Comparison of ENCODE assay signal across 17 mouse cellular contexts in genomic region chr3:124548898-124549297, GRCm38 (mm10). TPM values are rescaled to one million over a fixed set of nuclear protein-coding genes. Genes with fewer than 3 reads are reported as not detected.
A peak's percentile ranks its signal among the peaks of the same experiment; 100 is the strongest.
DNase-seq lines count a peak whose midpoint lies in the region; ATAC-seq and TF ChIP-seq lines count a peak whose summit lies in the region.
"Had no signal": no experiment of that assay in that cellular context is flagged by ENCODE, and none has a peak within 500 bp of the region (broad histone marks: within the 10 kb centered on the region; RNA-seq: fewer than 3 reads in every experiment).

No protein-coding gene starts in this region.

- H3K4me2 ChIP-seq in hindbrain, embryonic 15.5 days, result no peak overlapping the region
- no peak overlapping the region for H3K4me2 ChIP-seq in lung, embryonic 14.5 days
- peak overlapping the region; percentile 33 for H3K4me2 ChIP-seq in neural tube, embryonic 15.5 days
- H3K4me2 ChIP-seq: intestine, embryonic 15.5 days; limb, embryonic 15.5 days; midbrain, embryonic 11.5 days had no signal

- intact Hi-C loops in gastrocnemius, postnatal 14 days (cut with DNase I; ENCODE audit: low total_unique reads), result no loop called here

- H3K4me3 ChIP-seq in hindbrain, embryonic 15.5 days, result no peak overlapping the region
- no peak overlapping the region for H3K4me3 ChIP-seq in hindbrain, embryonic 10.5 days
- H3K4me3 ChIP-seq in lung, embryonic 14.5 days (ENCODE audit: low read depth, low read length), result no peak overlapping the region
- H3K4me3 ChIP-seq in neural tube, embryonic 15.5 days (replicated peaks), result no peak overlapping the region
- H3K4me3 ChIP-seq: intestine, embryonic 15.5 days; limb, embryonic 15.5 days had no signal

- ATAC-seq in hindbrain, embryonic 15.5 days (ENCODE audit: low FRiP score, low read depth), result 0 out of 2 replicates have a peak, but pooled peaks have one; percentile 19
- ATAC-seq in lung, embryonic 14.5 days (ENCODE audit: insufficient read depth), result no peak
- peak; percentile 74; the same call in 1 of the 2 replicates for ATAC-seq in neural tube, embryonic 15.5 days (ENCODE audit: low FRiP score)
- ATAC-seq: intestine, embryonic 15.5 days had no signal

- H3K27me3 ChIP-seq in hindbrain, embryonic 15.5 days, result no peaks in the 10 kb centered on the region
- no peaks in the 10 kb centered on the region for H3K27me3 ChIP-seq in hindbrain, embryonic 10.5 days (ENCODE audit: insufficient read depth, poor library complexity, severe bottlenecking)
- H3K27me3 ChIP-seq in lung, embryonic 14.5 days (ENCODE audit: insufficient read depth, low read length), result no peaks in the 10 kb centered on the region
- H3K27me3 ChIP-seq in neural tube, embryonic 15.5 days (replicated peaks), result no peaks in the 10 kb centered on the region
- H3K27me3 ChIP-seq: intestine, embryonic 15.5 days; limb, embryonic 15.5 days had no signal

- no peaks in the 10 kb centered on the region for H3K9me3 ChIP-seq in hindbrain, embryonic 15.5 days
- no peaks in the 10 kb centered on the region for H3K9me3 ChIP-seq in hindbrain, embryonic 10.5 days
- H3K9me3 ChIP-seq in lung, embryonic 14.5 days (ENCODE audit: low read depth, low read length), result no peaks in the 10 kb centered on the region
- H3K9me3 ChIP-seq in neural tube, embryonic 15.5 days (replicated peaks), result no peaks in the 10 kb centered on the region
- H3K9me3 ChIP-seq: intestine, embryonic 15.5 days; limb, embryonic 15.5 days had no signal

- DNase-seq in cerebellum, postnatal 10 days, result peak; percentile 71 to 81
- no peak for DNase-seq in cerebellum, adult 11 months
- no peak for DNase-seq in hindbrain, embryonic 10.5 days (ENCODE audit: low spot score)
- peak; percentile 34 for DNase-seq in lung, embryonic 14.5 days
- DNase-seq in lung, adult 18-20 months, result no peak
- DNase-seq in gastrocnemius, postnatal 14 days, result no peak
- DNase-seq: adrenal gland, adult 2 months had no signal

- no peak overlapping the region for H3K27ac ChIP-seq in hindbrain, embryonic 15.5 days (replicated peaks)
- H3K27ac ChIP-seq in hindbrain, embryonic 10.5 days, result no peak overlapping the region
- H3K27ac ChIP-seq in lung, embryonic 14.5 days (ENCODE audit: low read depth), result no peak overlapping the region
- no peak overlapping the region for H3K27ac ChIP-seq in neural tube, embryonic 15.5 days (replicated peaks)
- H3K27ac ChIP-seq: intestine, embryonic 15.5 days; limb, embryonic 15.5 days had no signal

- WGBS in hindbrain, embryonic 15.5 days, result 61% methylated on average over 10 of the region's 10 CpGs
- 91% methylated on average over 10 of the region's 10 CpGs for WGBS in hindbrain, embryonic 10.5 days
- 53% methylated on average over 10 of the region's 10 CpGs for WGBS in lung, embryonic 14.5 days
- 30% methylated on average over 10 of the region's 10 CpGs for WGBS in neural tube, embryonic 15.5 days

- no peak overlapping the region for H3K9ac ChIP-seq in hindbrain, embryonic 15.5 days
- H3K9ac ChIP-seq in lung, embryonic 14.5 days, result no peak overlapping the region
- H3K9ac ChIP-seq in neural tube, embryonic 15.5 days (replicated peaks), result no peak overlapping the region
- H3K9ac ChIP-seq: intestine, embryonic 15.5 days; limb, embryonic 15.5 days had no signal

- H3K36me3 ChIP-seq in hindbrain, embryonic 15.5 days, result no peaks in the 10 kb centered on the region
- no peaks in the 10 kb centered on the region for H3K36me3 ChIP-seq in hindbrain, embryonic 10.5 days
- H3K36me3 ChIP-seq in lung, embryonic 14.5 days (ENCODE audit: insufficient read depth), result no peaks in the 10 kb centered on the region
- no peaks in the 10 kb centered on the region for H3K36me3 ChIP-seq in neural tube, embryonic 15.5 days
- H3K36me3 ChIP-seq: intestine, embryonic 15.5 days; limb, embryonic 15.5 days had no signal

- no peak for TF ChIP-seq CTCF in lung, embryonic 14.5 days (IDR thresholded peaks at IDR 0.05; ENCODE audit: low read depth)

- H3K4me1 ChIP-seq in hindbrain, embryonic 15.5 days (replicated peaks), result no peaks in the 10 kb centered on the region
- H3K4me1 ChIP-seq in hindbrain, embryonic 10.5 days (replicated peaks), result no peaks in the 10 kb centered on the region
- no peaks in the 10 kb centered on the region for H3K4me1 ChIP-seq in lung, embryonic 14.5 days (ENCODE audit: insufficient read depth)
- no peaks in the 10 kb centered on the region for H3K4me1 ChIP-seq in neural tube, embryonic 15.5 days
- H3K4me1 ChIP-seq: intestine, embryonic 15.5 days; limb, embryonic 15.5 days had no signal

RNA-seq across cellular contexts. Expression of gene 1700003H04Rik, which starts 32.0 kb away (rescaled TPM):
- not detected in 2 replicates for polyA plus RNA-seq in hindbrain, embryonic 15.5 days (2015; fragmentation: Nextera tagmentation; extraction: Ambion mirVana)
- not detected in 2 replicates for polyA plus RNA-seq in hindbrain, embryonic 10.5 days (2016; fragmentation: Nextera tagmentation; extraction: Ambion mirVana)
- polyA plus RNA-seq in lung, embryonic 14.5 days (2014; fragmentation: Nextera tagmentation; extraction: Ambion mirVana), result not detected in 2 replicates
- polyA plus RNA-seq in neural tube, embryonic 15.5 days (2015; fragmentation: Nextera tagmentation; extraction: Ambion mirVana), result not detected in 2 replicates
- total RNA-seq in gastrocnemius, postnatal 14 days (2021), result not detected
- total RNA-seq: adrenal gland, adult 2 months; gastrocnemius, postnatal 4 days; neutrophil, adult 5-6 weeks had no signal
- polyA plus RNA-seq: adrenal gland, adult 2 months; cortical plate, adult 2 months; heart, embryonic 16.5 days; intestine, embryonic 15.5 days; limb, embryonic 15.5 days; lung, embryonic 16.5 days; midbrain, embryonic 11.5 days had no signal

Comparison
In these comparisons a context has a peak if more than half of its experiments do, and no peak if none do; other contexts are left out.
1. DNase-seq: peak in cerebellum, postnatal 10 days (2 of 2) and lung, embryonic 14.5 days (single experiment); none in cerebellum, adult 11 months (single experiment), hindbrain, embryonic 10.5 days (single experiment), lung, adult 18-20 months (0 of 2) and gastrocnemius, postnatal 14 days (single experiment).